Mouse (Mus musculus): Measurements from ENCODE around the gene Cldn20.
A peak's percentile ranks its signal among the peaks of the same experiment; 100 is the strongest.

Cldn20 gene

DNA sequence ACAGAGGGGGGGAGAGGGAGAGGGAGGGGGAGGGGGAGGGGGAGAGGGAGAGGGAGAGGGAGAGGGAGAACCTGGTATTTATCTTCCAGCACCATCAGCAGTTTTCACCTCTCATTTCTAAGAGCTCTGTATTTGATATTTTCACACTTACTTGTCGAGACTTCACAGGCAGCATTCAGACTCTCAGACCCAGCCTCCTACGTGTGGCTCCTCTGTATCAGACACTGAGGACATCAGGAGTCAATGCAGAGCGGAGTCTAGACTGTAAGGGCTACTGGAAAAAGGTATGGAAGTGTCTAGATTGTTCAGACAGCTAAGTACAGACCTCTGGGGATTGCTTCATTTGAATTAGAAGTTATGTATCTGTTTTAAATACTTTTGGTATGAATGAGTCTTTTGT, 2.8 kb upstream of the Cldn20 start:
- DNase-seq (ENCODE audit: low spot score), result no peak

DNA sequence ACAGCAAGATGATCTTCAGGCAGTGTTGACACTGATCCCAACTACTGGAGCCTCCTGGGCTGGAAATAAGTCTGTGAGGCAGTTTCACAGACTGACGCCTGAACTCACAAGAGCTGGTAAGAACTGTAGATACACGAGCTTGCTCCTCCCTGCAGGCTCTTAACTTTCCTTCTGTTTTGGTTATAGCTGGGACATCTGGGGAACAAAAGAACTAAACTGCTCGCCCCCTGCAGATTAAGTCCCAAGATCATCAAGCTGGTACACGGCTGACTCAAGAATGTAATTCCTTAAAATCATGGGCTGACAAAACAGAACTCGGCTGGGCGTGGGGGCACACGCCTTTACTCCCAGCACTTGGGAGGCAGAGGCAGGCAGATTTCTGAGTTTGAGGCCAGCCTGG, 1.8 kb upstream of the Cldn20 start:
- no peak for DNase-seq (ENCODE audit: low spot score)

DNA sequence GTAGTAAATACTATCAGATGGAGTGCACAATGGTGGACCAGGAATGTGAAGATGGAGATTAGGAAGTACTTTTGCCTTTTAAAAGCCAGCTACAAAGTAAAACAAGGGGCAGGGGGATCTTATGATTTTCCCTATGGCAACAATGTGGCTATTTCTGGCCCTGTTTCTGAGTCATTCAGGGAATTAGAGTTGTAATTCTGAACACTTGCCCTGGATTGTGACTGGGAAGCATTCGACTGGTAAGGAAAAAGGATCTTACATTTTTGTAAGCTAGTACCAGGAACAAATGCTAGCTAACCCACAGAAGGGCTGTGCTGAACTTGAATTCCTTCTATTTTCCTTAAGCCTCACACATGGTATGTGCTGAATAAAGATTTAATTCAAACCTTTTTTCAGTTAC, 713 bp upstream of the Cldn20 start:
- no peak for DNase-seq (ENCODE audit: low spot score)

DNA sequence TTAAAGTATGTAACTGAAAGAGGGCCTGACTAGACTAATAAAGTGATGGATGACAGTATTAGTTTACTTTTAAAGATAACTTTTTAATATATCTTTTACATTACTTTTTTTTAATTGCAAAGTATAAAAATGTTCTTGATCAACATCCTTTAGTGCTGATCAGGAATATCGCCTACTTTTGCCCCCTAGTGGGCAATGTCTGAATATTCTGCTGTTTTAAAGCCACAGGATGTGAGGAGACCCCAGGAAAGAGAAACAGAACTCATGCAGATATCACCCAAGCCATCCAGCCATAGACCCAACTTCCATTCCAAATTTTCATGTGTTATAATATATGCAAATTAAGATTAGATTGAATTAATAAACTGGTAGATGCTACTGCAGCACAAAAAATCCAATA, 1.1 kb downstream of the Cldn20 start:
- DNase-seq (ENCODE audit: low spot score), result no peak

DNA sequence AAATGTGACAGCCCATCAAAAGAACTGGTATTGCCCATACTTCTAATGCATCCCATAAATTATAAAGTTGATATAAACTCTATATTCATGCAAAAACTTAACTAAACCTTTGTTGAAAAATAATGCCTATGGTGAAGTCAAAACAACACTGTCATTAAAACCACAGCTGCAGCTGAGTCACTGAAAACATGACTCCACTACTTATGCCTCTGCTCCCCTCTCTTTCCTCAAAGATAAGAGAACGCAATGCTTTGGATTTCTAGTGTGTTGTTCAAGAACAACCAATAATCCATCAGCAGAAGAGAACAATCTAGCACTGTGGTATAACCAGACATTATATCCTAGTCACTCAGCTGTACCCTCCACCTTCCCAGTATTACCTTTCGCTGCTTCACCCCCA, 8.0 kb downstream of the Cldn20 start:
- DNase-seq (ENCODE audit: low spot score), result no peak

DNA sequence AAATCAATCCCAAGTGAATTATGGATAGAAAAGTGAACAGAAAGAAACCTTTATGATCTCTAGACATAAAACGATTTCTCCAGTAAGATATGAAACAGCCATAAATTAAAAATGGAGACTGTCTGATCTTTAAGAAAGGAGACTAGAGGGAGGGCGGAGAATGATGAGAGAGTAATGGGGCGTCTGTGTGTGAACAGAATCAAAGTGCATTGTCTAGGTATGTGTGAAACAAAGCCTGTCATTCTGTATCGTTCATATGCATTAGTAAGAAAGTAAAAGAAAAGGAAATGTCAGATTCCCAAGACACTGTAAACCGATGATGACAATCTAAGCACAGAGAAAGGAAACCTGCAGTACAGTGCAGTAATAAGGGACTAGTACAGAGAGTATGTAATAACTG, 8.7 kb downstream of the Cldn20 start:
- DNase-seq (ENCODE audit: low spot score), result no peak

DNA sequence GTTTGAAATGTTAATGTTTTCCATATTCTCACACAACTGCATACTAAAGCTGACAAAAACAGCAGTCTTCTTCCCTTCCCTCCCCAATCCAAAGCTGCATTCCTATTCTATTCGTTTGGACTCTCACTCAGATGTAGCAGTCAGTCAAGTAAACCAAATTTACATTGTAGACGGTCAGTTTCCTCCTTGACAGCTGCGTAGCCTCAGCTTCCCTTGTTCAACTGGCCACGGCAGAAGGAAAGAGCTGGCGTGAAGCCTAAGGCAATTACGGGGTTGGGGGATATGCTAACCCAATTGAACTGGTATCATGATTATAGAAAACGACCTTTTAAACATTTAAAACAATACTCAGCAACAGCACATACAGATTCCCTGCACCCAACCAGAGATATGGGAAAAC, 15.4 kb downstream of the Cldn20 start:
- DNase-seq (ENCODE audit: low spot score), result no peak

DNA sequence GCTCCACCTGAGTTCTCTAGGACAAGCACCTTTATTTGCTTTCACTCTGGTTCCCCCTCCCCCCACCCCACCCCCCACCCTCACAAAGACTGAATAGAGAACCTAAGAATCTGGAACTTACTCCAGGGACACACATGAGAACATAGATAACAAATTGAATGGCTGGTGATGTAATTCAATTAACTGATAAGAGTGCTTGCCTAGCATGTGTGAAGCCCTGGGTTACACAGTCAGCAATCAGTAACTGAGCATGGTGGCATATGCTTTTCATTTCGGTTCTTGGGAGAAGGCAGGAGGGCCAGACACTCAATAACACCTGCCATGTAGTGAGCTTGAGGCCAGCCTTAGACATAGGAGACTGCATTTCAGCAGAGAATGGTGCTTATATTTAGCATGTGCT, 23.9 kb downstream of the Cldn20 start:
- no peak for DNase-seq (ENCODE audit: low spot score)

DNA sequence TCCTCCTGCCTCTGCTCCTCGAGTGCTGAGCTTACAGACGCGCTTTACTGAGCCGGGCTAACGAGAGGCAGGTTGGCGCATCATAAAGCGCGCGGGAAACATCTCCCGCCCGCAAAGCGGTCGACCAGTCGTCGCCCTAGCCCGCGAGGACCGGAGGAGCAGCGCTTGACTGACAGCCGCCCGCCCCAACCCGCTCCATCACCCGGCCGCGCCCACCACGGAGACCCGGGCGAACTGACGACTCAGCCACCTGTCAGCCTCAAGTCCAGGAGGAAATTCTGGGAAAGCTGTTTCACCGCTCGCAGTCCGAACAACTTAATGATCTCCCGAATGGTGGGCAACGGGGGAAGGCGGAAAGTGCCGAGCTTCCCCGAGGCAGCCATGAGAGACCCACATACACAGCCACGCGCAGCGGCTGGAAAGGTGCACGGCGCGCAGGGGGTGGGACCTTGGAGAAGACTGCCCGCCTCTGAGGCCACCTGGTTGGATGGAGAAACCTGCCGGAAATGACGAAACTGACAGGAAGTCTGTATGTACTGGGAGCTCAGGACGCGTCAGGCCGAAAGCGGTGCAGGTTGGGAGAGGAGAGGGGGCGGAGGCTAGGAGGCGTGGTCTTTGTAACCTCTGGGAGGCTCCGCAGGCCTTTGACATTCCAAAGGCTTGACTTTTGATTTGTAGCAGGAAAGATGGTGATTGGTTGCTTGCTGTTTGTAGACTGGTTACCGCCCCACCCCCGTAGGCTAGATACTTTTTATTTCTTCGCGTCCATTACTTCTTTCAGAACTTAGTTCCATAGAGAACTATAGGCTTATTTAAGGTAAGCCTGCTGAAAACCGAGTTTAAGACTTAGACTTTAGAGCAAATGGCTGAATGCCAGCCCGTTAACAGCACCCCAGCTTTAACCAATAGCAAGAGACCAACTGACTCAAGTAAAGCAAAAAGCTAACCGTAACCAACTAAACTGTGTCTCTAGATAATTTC, 25.3 kb downstream of the Cldn20 start, which contains the start of gene Tfb1m:
Tfb1m (minus strand) TSS at position 451 of the 981 bp plus-strand sequence.
- DNase-seq (ENCODE audit: low spot score), result peak; percentile 90

DNA sequence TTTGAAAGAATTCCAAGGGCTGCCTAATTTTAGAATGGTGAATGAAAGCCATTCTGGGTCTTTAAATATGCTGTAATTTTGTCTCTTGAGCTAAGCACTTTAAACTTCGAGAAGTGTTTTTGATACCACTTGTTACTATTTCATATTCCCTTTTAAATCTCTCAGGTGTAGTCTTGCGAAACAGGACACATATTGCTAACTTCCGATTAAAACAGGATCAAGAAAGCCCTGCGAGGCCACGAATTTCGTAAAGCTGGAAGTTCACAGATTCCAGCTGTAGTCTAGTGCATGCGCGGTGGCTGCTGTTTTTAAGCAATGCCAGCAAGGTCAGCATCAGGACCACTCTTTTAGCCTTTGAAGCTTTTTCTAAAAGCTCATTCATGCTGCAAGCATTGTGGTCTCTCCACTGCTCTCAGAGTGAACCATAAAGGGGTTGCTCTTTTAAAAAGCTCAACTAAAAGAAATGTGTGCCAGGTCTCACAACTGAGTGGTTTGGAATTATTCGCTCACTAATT, 26.1 kb downstream of the Cldn20 start:
- no peak for DNase-seq (ENCODE audit: low spot score)

DNA sequence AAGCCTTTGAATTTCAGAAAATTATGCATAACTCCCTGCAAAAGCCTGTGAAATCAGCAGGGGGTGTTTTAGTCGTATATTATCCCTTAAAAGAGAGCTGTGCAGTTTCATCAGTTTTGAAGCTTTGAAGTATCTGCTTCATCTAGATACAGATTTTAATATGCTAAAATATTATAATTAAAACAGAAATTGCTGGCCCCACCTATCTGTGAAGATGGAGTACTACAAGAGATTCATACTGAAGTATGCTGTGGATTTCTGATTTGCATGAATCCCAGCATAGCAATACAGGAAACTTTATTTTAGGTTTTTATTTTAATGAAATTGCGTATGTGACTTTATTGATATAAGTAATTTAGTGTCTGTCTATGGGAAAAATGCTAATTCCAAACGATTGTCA, 28.2 kb downstream of the Cldn20 start:
- DNase-seq (ENCODE audit: low spot score), result no peak

DNA sequence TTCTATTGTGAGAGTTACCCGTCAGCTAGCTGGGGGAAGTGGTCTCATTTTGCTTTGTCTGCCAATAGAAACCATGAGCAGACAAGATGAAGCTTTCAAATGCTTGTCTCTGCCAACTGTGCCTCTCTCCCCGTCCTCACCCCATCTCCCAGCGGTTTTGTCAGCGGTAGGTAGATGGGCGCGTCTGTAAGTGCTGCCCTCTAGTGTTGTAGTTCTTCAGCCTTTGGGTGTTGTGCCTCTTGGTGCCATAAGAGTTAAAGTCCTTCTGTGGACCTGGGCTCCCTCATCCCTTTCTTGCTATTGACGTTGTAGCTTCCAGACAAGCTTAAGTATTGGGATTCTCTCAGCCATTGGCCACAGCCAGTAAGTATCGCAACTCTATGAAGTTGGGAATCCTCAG, 30.1 kb downstream of the Cldn20 start:
- no peak for DNase-seq (ENCODE audit: low spot score)

DNA sequence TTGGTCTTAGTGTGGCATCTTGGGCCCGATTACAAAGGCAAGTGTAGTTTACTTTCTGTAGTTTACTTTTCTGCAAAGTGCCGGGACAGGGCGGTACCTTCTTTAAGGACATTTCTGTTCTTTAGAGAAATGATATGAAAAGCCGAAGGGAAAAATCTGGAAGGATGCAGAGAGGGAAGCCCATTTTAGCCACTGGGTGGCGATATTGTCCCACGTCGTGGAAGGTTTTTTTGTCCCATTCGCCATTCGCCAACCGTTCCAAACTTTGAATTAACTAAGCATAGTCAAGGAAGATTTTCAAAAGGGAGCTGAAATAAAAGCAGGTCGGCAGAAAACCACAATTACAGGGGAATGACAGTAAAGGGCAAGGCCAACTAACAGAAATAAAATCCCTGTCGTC, 38.5 kb downstream of the Cldn20 start:
- DNase-seq (ENCODE audit: low spot score), result peak; percentile 67
